9 mouse cellular contexts compared by ENCODE assay signal in genomic region chr4:40946516-40947121, GRCm38 (mm10). TPM values are rescaled to one million over a fixed set of nuclear protein-coding genes. Genes with fewer than 3 reads are reported as not detected.
DNase-seq lines count a peak whose midpoint lies in the region; ATAC-seq and TF ChIP-seq lines count a peak whose summit lies in the region.
"Had no signal": no experiment of that assay in that cellular context is flagged by ENCODE, and none has a peak within 500 bp of the region (broad histone marks: within the 10 kb centered on the region; RNA-seq: fewer than 3 reads in every experiment).

No protein-coding gene starts in this region.

- 79% methylated on average over 7 of the region's 7 CpGs for WGBS in heart, embryonic 16.5 days
- WGBS in hindbrain, embryonic 15.5 days = 89% methylated on average over 7 of the region's 7 CpGs
- 94% methylated on average over 7 of the region's 7 CpGs for whole genome bisulfite sequencing in midbrain, embryonic 14.5 days

- no peak for ATAC-seq in heart, embryonic 16.5 days (replicated peaks; ENCODE audit: extremely low read depth, insufficient read depth, low FRiP score)
- ATAC-seq in hindbrain, embryonic 15.5 days (ENCODE audit: low FRiP score, low read depth) = no peak
- no peak for ATAC-seq in midbrain, embryonic 14.5 days (ENCODE audit: low FRiP score, low TSS enrichment)
- ATAC-seq: Patski had no signal

- H3K4me1 ChIP-seq in heart, embryonic 16.5 days (ENCODE audit: control insufficient read depth, insufficient read depth, low read length) = peaks cover 18% of the 10 kb centered on the region
- H3K4me1 ChIP-seq in bone marrow macrophage, adult 2 months (ENCODE audit: control insufficient read depth, insufficient read depth, low read length) = peaks cover 17% of the 10 kb centered on the region
- H3K4me1 ChIP-seq in hindbrain, embryonic 15.5 days (replicated peaks) = peaks cover 31% of the 10 kb centered on the region
- peaks cover 17% of the 10 kb centered on the region for H3K4me1 ChIP-seq in midbrain, embryonic 14.5 days (ENCODE audit: control insufficient read depth, insufficient read depth, low read length)

- no peaks in the 10 kb centered on the region for H3K27me3 ChIP-seq in heart, embryonic 16.5 days (ENCODE audit: control insufficient read depth, insufficient read depth, low read length)
- H3K27me3 ChIP-seq in hindbrain, embryonic 15.5 days = no peaks in the 10 kb centered on the region
- no peaks in the 10 kb centered on the region for H3K27me3 ChIP-seq in midbrain, embryonic 14.5 days (ENCODE audit: control insufficient read depth, insufficient read depth, low read length)
- H3K27me3 ChIP-seq: Patski had no signal

- intact Hi-C loops in heart, postnatal 14 days (cut with DNase I) = no loop called here
- intact Hi-C loops in left cerebral cortex, postnatal 25 days (cut with DNase I) = no loop called here

- peak overlapping the region; percentile 86 for H3K4me2 ChIP-seq in heart, embryonic 16.5 days (ENCODE audit: low read depth, low read length)
- peak overlapping the region; percentile 72 for H3K4me2 ChIP-seq in hindbrain, embryonic 15.5 days
- peak overlapping the region; percentile 63 for H3K4me2 ChIP-seq in midbrain, embryonic 14.5 days (ENCODE audit: low read length)

- TF ChIP-seq POLR2A in bone marrow macrophage, adult 2 months (IDR thresholded peaks at IDR 0.05; ENCODE audit: borderline replicate concordance, low read depth, low read length) = no peak

- no peak for DNase-seq in heart, postnatal 14 days
- DNase-seq in midbrain, embryonic 14.5 days = no peak
- no peak for DNase-seq in left cerebral cortex, postnatal 25 days (ENCODE audit: low spot score in 2 of 2)
- no peak for DNase-seq in left cerebral cortex, adult 18-20 months (ENCODE audit: low spot score in 2 of 2)
- no peak for DNase-seq in cerebellum, adult 11-12 months

- H3K36me3 ChIP-seq in heart, embryonic 16.5 days (ENCODE audit: control insufficient read depth, insufficient read depth) = peaks cover 33% of the 10 kb centered on the region
- H3K36me3 ChIP-seq in hindbrain, embryonic 15.5 days = peaks cover 27% of the 10 kb centered on the region
- H3K36me3 ChIP-seq in midbrain, embryonic 14.5 days (ENCODE audit: control insufficient read depth, insufficient read depth, low read length) = peaks cover 55% of the 10 kb centered on the region

- no peaks in the 10 kb centered on the region for H3K9me3 ChIP-seq in heart, embryonic 16.5 days (replicated peaks; ENCODE audit: control insufficient read depth, low read length)
- H3K9me3 ChIP-seq in hindbrain, embryonic 15.5 days = no peaks in the 10 kb centered on the region
- H3K9me3 ChIP-seq in midbrain, embryonic 14.5 days (ENCODE audit: control insufficient read depth, low read length) = no peaks in the 10 kb centered on the region

- no peak for TF ChIP-seq CTCF in bone marrow macrophage, adult 2 months (IDR thresholded peaks at IDR 0.05; ENCODE audit: low read depth, low read length)

- no peak overlapping the region; the same call in 1 of the 2 replicates for H3K27ac ChIP-seq in heart, embryonic 16.5 days (ENCODE audit: low read length)
- no peak overlapping the region for H3K27ac ChIP-seq in bone marrow macrophage, adult 2 months (ENCODE audit: insufficient read depth, low read depth, low read length)
- no peak overlapping the region for H3K27ac ChIP-seq in hindbrain, embryonic 15.5 days (replicated peaks)
- no peak overlapping the region for H3K27ac ChIP-seq in midbrain, embryonic 14.5 days (replicated peaks; ENCODE audit: low read depth, low read length)

- H3K9ac ChIP-seq in heart, embryonic 16.5 days (ENCODE audit: low read length) = peak overlapping the region; percentile 95
- H3K9ac ChIP-seq in hindbrain, embryonic 15.5 days = 0 out of 2 replicates have a peak overlapping the region, but pooled peaks have one; percentile 81
- H3K9ac ChIP-seq in midbrain, embryonic 14.5 days (replicated peaks; ENCODE audit: low read length) = peak overlapping the region; percentile 86; the same call in 1 of the 2 replicates

- peak overlapping the region; percentile 95 for H3K4me3 ChIP-seq in heart, embryonic 16.5 days (ENCODE audit: low read length)
- peak overlapping the region; percentile 89 for H3K4me3 ChIP-seq in bone marrow macrophage, adult 2 months (ENCODE audit: insufficient read depth, low read length)
- H3K4me3 ChIP-seq in hindbrain, embryonic 15.5 days = peak overlapping the region; percentile 87
- peak overlapping the region; percentile 85 for H3K4me3 ChIP-seq in midbrain, embryonic 14.5 days (replicated peaks; ENCODE audit: low read depth, low read length)

RNA-seq across cellular contexts. Expression of gene Bag1, which starts 1.5 kb away (rescaled TPM):
- polyA plus RNA-seq in heart, embryonic 16.5 days (2015; fragmentation: Nextera tagmentation; extraction: Ambion mirVana) = 189 and 218 TPM in 2 replicates
- total RNA-seq in heart, postnatal 14 days (2021) = 100 to 1,000 TPM; 193 to 198 TPM
- 141 and 155 TPM in 2 replicates for polyA plus RNA-seq in bone marrow macrophage, adult 2 months (2012; ENCODE audit: insufficient read depth, insufficient read length, missing spikeins)
- 181 and 203 TPM in 2 replicates for polyA plus RNA-seq in hindbrain, embryonic 15.5 days (2015; fragmentation: Nextera tagmentation; extraction: Ambion mirVana)
- 203 and 204 TPM in 2 replicates for polyA plus RNA-seq in midbrain, embryonic 14.5 days (2014; fragmentation: Nextera tagmentation; extraction: Ambion mirVana)
- total RNA-seq in left cerebral cortex, postnatal 25 days (2021) = 100 to 1,000 TPM; 172 to 178 TPM
- 100 to 1,000 TPM; 174 to 185 TPM for total RNA-seq in left cerebral cortex, adult 18-20 months (2021)

RNA-seq across cellular contexts. Expression of gene Chmp5, which starts 1.6 kb away (rescaled TPM):
- polyA plus RNA-seq in heart, embryonic 16.5 days (2015; fragmentation: Nextera tagmentation; extraction: Ambion mirVana) = 75.8 and 75.9 TPM in 2 replicates
- 10 to 100 TPM; 32.9 to 37.3 TPM for total RNA-seq in heart, postnatal 14 days (2021)
- polyA plus RNA-seq in bone marrow macrophage, adult 2 months (2012; ENCODE audit: insufficient read depth, insufficient read length, missing spikeins) = 128 and 135 TPM in 2 replicates
- 150 and 157 TPM in 2 replicates for polyA plus RNA-seq in hindbrain, embryonic 15.5 days (2015; fragmentation: Nextera tagmentation; extraction: Ambion mirVana)
- polyA plus RNA-seq in midbrain, embryonic 14.5 days (2014; fragmentation: Nextera tagmentation; extraction: Ambion mirVana) = 172 and 186 TPM in 2 replicates
- total RNA-seq in left cerebral cortex, postnatal 25 days (2021) = 10 to 100 TPM; 81.2 to 83.2 TPM
- total RNA-seq in left cerebral cortex, adult 18-20 months (2021) = 10 to 100 TPM; 80.1 to 82.2 TPM

RNA-seq across cellular contexts. Expression of gene Nfx1, which starts 24.1 kb away (rescaled TPM):
- 55.6 and 57.6 TPM in 2 replicates for polyA plus RNA-seq in heart, embryonic 16.5 days (2015; fragmentation: Nextera tagmentation; extraction: Ambion mirVana)
- 10 to 100 TPM; 24.7 to 25.4 TPM for total RNA-seq in heart, postnatal 14 days (2021)
- 38.5 and 38.8 TPM in 2 replicates for polyA plus RNA-seq in bone marrow macrophage, adult 2 months (2012; ENCODE audit: insufficient read depth, insufficient read length, missing spikeins)
- polyA plus RNA-seq in hindbrain, embryonic 15.5 days (2015; fragmentation: Nextera tagmentation; extraction: Ambion mirVana) = 100 and 106 TPM in 2 replicates
- polyA plus RNA-seq in midbrain, embryonic 14.5 days (2014; fragmentation: Nextera tagmentation; extraction: Ambion mirVana) = 90.8 and 114 TPM in 2 replicates
- 10 to 100 TPM; 67.2 to 71.4 TPM for total RNA-seq in left cerebral cortex, postnatal 25 days (2021)
- 10 to 100 TPM; 73.4 to 73.6 TPM for total RNA-seq in left cerebral cortex, adult 18-20 months (2021)

RNA-seq across cellular contexts. Expression of gene Spink4, which starts 26.8 kb away (rescaled TPM):
- polyA plus RNA-seq in heart, embryonic 16.5 days (2015; fragmentation: Nextera tagmentation; extraction: Ambion mirVana) = 5.4 and 6.4 TPM in 2 replicates
- total RNA-seq in heart, postnatal 14 days (2021) = under 1 TPM in 1 of 2 experiments, not detected in 1; 0.90 TPM
- not detected in 2 replicates for polyA plus RNA-seq in bone marrow macrophage, adult 2 months (2012; ENCODE audit: insufficient read depth, insufficient read length, missing spikeins)
- not detected in 2 replicates for polyA plus RNA-seq in hindbrain, embryonic 15.5 days (2015; fragmentation: Nextera tagmentation; extraction: Ambion mirVana)
- polyA plus RNA-seq in midbrain, embryonic 14.5 days (2014; fragmentation: Nextera tagmentation; extraction: Ambion mirVana) = not detected in 2 replicates
- total RNA-seq in left cerebral cortex, postnatal 25 days (2021) = not detected
- not detected for total RNA-seq in left cerebral cortex, adult 18-20 months (2021)
- polyA plus RNA-seq: Patski had no signal
